Mouse (Mus musculus): ENCODE measurements around the gene Adgrf3.

DNA sequence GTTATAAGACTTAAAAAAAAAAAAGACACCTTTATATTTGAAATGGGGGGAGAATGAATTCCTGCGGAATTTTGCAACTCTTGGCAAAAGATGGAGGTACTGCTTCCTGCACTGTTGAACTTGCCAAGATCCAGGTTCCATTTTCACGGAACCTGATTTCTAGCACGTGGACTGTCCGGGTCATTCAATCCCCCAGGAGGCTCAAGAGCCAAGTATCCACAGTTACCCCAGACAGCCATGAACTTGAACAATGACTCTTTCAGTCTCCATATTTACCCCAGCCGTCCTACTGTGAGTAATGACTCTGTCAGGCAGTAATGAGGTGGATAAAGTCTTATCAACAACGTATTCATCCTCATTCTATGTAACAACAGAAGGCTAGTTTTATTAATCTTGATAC, 59.0 kb downstream of the Adgrf3 start:
- no peak for TF ChIP-seq POLR2A (IDR thresholded peaks at IDR 0.05; ENCODE audit: borderline replicate concordance, low read depth, low read length)
- no peak for TF ChIP-seq CTCF (IDR thresholded peaks at IDR 0.05; ENCODE audit: low read depth, low read length)

Measured in bone marrow macrophage, adult 2 months (primary cell).